Mouse (Mus musculus) C2C12 (cell line): ENCODE measurements around the gene Prpsap2. TPM values are rescaled to one million over a fixed set of nuclear protein-coding genes. Genes with fewer than 3 reads are reported as not detected.

Source experiments
- H3K27me3 ChIP-seq: one replicate; pipeline ENCODE4 v1.6.1; 2011; ENCODE audit not compliant: control insufficient read depth, insufficient read depth, insufficient read length
- H3K36me3 ChIP-seq: one replicate; pipeline ENCODE4 v1.6.1; 2011; ENCODE audit not compliant: control insufficient read depth, insufficient read depth
- H3K4me3 ChIP-seq: one replicate; pipeline ENCODE4 v1.5.1; 2011; ENCODE audit warnings: mild to moderate bottlenecking, control low read depth; ENCODE audit not compliant: poor library complexity, insufficient read depth, severe bottlenecking
- H3K79me2 ChIP-seq: one replicate; pipeline ENCODE4 v1.6.1; 2011; ENCODE audit not compliant: control insufficient read depth, insufficient read depth
- H3K79me3 ChIP-seq: one replicate; pipeline ENCODE4 v1.6.1; 2011; ENCODE audit warnings: low read depth, control low read depth
- H3ac ChIP-seq: one replicate; pipeline ENCODE3; 2011; ENCODE audit warnings: low read depth; ENCODE audit not compliant: control insufficient read depth, insufficient read length
- CEBPB ChIP-seq: IDR thresholded peaks from one replicate; pipeline ENCODE4 v1.6.1; 2011; ENCODE audit warnings: low read depth, mild to moderate bottlenecking, control low read depth, moderate library complexity
- CTCF ChIP-seq: IDR thresholded peaks from one replicate; pipeline ENCODE4 v1.5.1; 2011; ENCODE audit not compliant: control insufficient read depth, insufficient read depth, insufficient read length
- FOSL1 ChIP-seq: IDR thresholded peaks from one replicate; pipeline ENCODE4 v1.8.0; 2011; ENCODE audit warnings: mild to moderate bottlenecking, low read length; ENCODE audit not compliant: poor library complexity, insufficient read depth, severe bottlenecking
- MAX ChIP-seq: IDR thresholded peaks from one replicate; pipeline ENCODE4 v1.6.1; 2011; ENCODE audit warnings: mild to moderate bottlenecking, control low read depth
- MYOD1 ChIP-seq: IDR thresholded peaks from one replicate; pipeline ENCODE4 v1.6.1; 2011; ENCODE audit warnings: low read depth; ENCODE audit not compliant: control insufficient read depth, insufficient read length
- MYOG ChIP-seq: IDR thresholded peaks from one replicate; pipeline ENCODE4 v1.6.1; 2011; ENCODE audit not compliant: control insufficient read depth, insufficient read length; ENCODE audit errors: extremely low read depth
- USF1 ChIP-seq: IDR thresholded peaks from one replicate; pipeline ENCODE4 v1.6.1; 2011; ENCODE audit warnings: low read depth, mild to moderate bottlenecking, control low read depth, moderate library complexity
- polyA plus RNA-seq: library from polyadenylated mRNA; unstranded; fragments of >200 nt; fragmentation: generic; extraction: Trizol; gene quantifications from one replicate; pipeline ENCODE4 v1.2.1, GENCODE M21; 2012; ENCODE audit warnings: missing spikeins

Prpsap2 gene
- polyA plus RNA-seq, 1 experiment: 15.9 TPM

GRCm38 (mm10) chr11:61687595-61687994 lies 74.3 kb downstream of the Prpsap2 start:
- H3K27me3 ChIP-seq: no peaks in the 10 kb centered on the region
- no peak overlapping the region for H3ac ChIP-seq
- H3K36me3 ChIP-seq: no peaks in the 10 kb centered on the region
- H3K79me3 ChIP-seq: no peaks in the 10 kb centered on the region
- TF ChIP-seq MYOG (no peak), MYOD1 (no peak), CEBPB (no peak), MAX (no peak), USF1 (no peak), FOSL1 (no peak), CTCF (no peak)
- no peak overlapping the region for H3K4me3 ChIP-seq
- no peaks in the 10 kb centered on the region for H3K79me2 ChIP-seq

- Histone ChIP-seq H3K4me3 (no peak overlapping the region), H3K36me3 (no peaks in the 10 kb centered on the region), H3K27me3 (no peaks in the 10 kb centered on the region), H3K79me2 (no peaks in the 10 kb centered on the region), H3K79me3 (no peaks in the 10 kb centered on the region), H3ac (no peak overlapping the region)
- TF ChIP-seq MYOG (no peak), FOSL1 (no peak), CTCF (no peak), USF1 (no peak), CEBPB (no peak), MAX (no peak), MYOD1 (no peak)
Observed at GRCm38 (mm10) chr11:61686906-61687453, 74.9 kb downstream of the Prpsap2 start.

GRCm38 (mm10) chr11:61686141-61686540 lies 75.7 kb downstream of the Prpsap2 start:
- Histone ChIP-seq H3ac (no peak overlapping the region), H3K27me3 (no peaks in the 10 kb centered on the region), H3K79me2 (no peaks in the 10 kb centered on the region), H3K79me3 (no peaks in the 10 kb centered on the region), H3K36me3 (no peaks in the 10 kb centered on the region), H3K4me3 (no peak overlapping the region)
- TF ChIP-seq MYOD1: no peak
- TF ChIP-seq USF1: no peak
- no peak for TF ChIP-seq MYOG
- TF ChIP-seq MAX: no peak
- no peak for TF ChIP-seq CTCF
- TF ChIP-seq FOSL1: no peak
- TF ChIP-seq CEBPB: no peak

GRCm38 (mm10) chr11:61685119-61685725 lies 76.7 kb downstream of the Prpsap2 start:
- no peak for TF ChIP-seq CTCF
- no peak for TF ChIP-seq USF1
- no peak for TF ChIP-seq MYOG
- TF ChIP-seq MYOD1: no peak
- no peak for TF ChIP-seq MAX
- TF ChIP-seq CEBPB: no peak
- TF ChIP-seq FOSL1: no peak
- Histone ChIP-seq H3ac (no peak overlapping the region), H3K27me3 (no peaks in the 10 kb centered on the region), H3K79me3 (no peaks in the 10 kb centered on the region), H3K79me2 (no peaks in the 10 kb centered on the region), H3K36me3 (no peaks in the 10 kb centered on the region), H3K4me3 (no peak overlapping the region)

GRCm38 (mm10) chr11:61683907-61684731 lies 77.8 kb downstream of the Prpsap2 start, which contains the start of gene Fam83g:
Gene Fam83g (plus strand): TSS chr11:61684091.
- no peaks in the 10 kb centered on the region for H3K36me3 ChIP-seq
- H3K79me2 ChIP-seq: no peaks in the 10 kb centered on the region
- TF ChIP-seq MAX: no peak
- TF ChIP-seq CTCF: no peak
- no peak for TF ChIP-seq CEBPB
- TF ChIP-seq MYOG: no peak
- TF ChIP-seq USF1: no peak
- no peak for TF ChIP-seq FOSL1
- no peak for TF ChIP-seq MYOD1
- no peak within 1 kb of the TSS for H3K4me3 ChIP-seq
- H3K27me3 ChIP-seq: no peaks in the 10 kb centered on the region
- no peaks in the 10 kb centered on the region for H3K79me3 ChIP-seq
- H3ac ChIP-seq: no peak within 1 kb of the TSS

Other genes with a start within 250 kb of the Prpsap2 start
- gene Epn2, start 182.4 kb downstream of the Prpsap2 start, polyA plus RNA-seq: 21.1 TPM
- gene Grap, start 108.8 kb downstream of the Prpsap2 start, polyA plus RNA-seq: 0.14 TPM
- gene Fam83g, start 78.0 kb downstream of the Prpsap2 start, polyA plus RNA-seq: not detected
- not detected for gene Slc5a10, start 41.3 kb downstream of the Prpsap2 start, polyA plus RNA-seq
- 5.6 TPM for gene Ulk2, start 93.0 kb upstream of the Prpsap2 start, polyA plus RNA-seq
- 6.0 TPM for gene Akap10, start 168.2 kb upstream of the Prpsap2 start, polyA plus RNA-seq
- 59.2 TPM for gene Specc1, start 194.7 kb upstream of the Prpsap2 start, polyA plus RNA-seq